Mouse (Mus musculus) activated CD4-positive, CD25-positive, alpha-beta regulatory T cell, adult 4 months (primary cell): ENCODE data around the gene Defa30. TPM values are rescaled to one million over a fixed set of nuclear protein-coding genes. Genes with fewer than 3 reads are reported as not detected.
"Not testable (repeated sequence)": the region's sequence is repeated elsewhere in the genome, so short reads cannot be mapped to it uniquely, and the experiment has no call there.

Experiments
- ATAC-seq: one replicate; pipeline ENCODE4 v1.8.0; 2017
- polyA plus RNA-seq, 2 experiments: library from polyadenylated mRNA; unstranded; fragments of 100-300 nt; shearing (Covaris generic); gene quantifications; one replicate each; pipeline ENCODE4 v1.2.1; 2017

Gene Defa30
- not detected for polyA plus RNA-seq

DNA sequence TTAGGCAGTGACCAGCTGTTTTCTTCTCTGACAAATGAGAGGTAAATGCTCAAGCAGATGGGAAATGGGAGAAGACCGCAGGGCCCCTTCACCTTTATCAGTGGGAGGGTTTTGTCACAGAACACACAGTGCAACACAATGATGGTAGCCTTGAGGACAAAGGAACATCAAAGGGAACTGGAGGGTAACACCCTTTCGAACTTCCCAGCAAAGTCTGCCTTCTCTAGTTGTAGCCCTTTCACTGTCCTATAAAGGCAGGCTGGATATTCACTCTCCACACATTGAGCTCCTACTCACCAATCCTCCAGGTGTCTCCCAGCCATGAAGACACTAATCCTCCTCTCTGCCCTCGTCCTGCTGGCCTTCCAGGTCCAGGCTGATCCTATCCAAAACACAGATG, at the start of gene Defa30:
Gene Defa30 (plus strand): TSS at position 301 of the 400 bp plus-strand sequence.
- not testable (repeated sequence) for ATAC-seq

DNA sequence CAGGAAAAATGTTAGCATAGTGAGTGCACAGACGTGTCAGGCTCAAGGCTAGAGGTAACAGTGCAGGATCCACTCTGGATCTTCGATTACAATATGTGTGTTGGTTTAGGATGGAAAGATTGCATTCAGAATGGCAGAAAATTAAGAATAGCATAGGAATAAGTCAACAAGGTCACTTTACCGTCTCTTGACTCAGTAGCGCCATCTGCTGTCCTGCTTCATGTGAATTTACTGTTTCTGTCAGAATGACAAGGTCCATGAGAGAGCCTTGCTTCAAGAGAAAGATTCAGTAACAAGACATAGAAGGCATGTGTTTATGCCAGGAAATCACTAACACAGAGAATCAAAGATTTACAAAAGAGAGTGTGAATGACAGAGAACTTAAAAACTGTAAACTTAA, 41.3 kb upstream of the Defa30 start:
- ATAC-seq: no peak

DNA sequence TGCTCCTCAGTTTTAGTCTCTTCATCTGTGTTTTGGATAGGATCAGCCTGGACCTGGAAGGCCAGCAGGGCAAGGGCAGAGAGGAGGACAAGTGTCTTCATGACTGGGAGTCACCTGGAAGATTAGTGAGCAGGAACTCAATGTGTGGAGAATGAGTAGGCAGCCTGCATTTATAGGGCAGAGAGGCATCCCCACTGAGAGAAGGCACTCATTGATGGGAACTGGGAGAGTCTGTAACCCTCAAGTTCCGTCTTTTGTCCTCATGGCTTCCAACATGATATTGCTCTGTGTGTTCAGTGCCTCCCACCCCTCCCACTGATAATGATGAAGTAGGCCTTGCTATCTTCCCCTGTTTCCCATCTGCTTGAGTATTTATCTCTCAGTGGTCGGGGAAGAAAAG, 38.5 kb upstream of the Defa30 start, which contains the start of gene Gm14851:
Gene Gm14851 (minus strand): TSS at position 101 of the 400 bp plus-strand sequence.
- not testable (repeated sequence) for ATAC-seq

DNA sequence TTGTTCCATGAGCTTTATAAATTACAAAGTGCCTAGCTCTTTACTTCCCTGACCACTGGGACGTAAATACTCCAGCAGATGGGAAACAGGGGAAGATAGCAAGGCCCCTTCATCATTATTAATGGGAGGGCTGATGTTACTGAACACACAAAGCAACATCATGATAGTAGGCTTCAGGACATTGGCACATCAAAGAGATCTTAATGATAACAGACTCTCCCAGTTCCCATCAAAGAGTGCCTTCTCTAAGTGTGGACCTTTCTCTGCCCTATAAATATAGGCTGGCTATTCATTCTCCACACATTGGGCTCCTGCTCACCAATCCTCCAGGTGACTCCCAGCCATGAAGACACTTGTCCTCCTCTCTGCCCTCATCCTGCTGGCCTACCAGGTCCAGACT, 27.5 kb downstream of the Defa30 start, which contains the start of gene Defa22:
Gene Defa22 (plus strand): TSS at position 301 of the 400 bp plus-strand sequence.
- ATAC-seq: not testable (repeated sequence)

Other genes with a start within 250 kb of the Defa30 start
- not detected for gene Defb33, start 242.0 kb upstream of the Defa30 start, polyA plus RNA-seq
- not detected for gene Gm15056, start 232.0 kb upstream of the Defa30 start, polyA plus RNA-seq
- not detected for gene Gm6040, start 212.6 kb upstream of the Defa30 start, polyA plus RNA-seq
- gene AY761185, start 189.9 kb upstream of the Defa30 start, polyA plus RNA-seq: not detected
- not detected for gene Defa21, start 109.1 kb upstream of the Defa30 start, polyA plus RNA-seq
- not detected for gene Defa23, start 79.6 kb upstream of the Defa30 start, polyA plus RNA-seq
- gene Defa35, start 69.6 kb upstream of the Defa30 start, polyA plus RNA-seq: not detected
- not detected for gene Defa25, start 50.2 kb upstream of the Defa30 start, polyA plus RNA-seq
- not detected for gene Gm14851, start 38.6 kb upstream of the Defa30 start, polyA plus RNA-seq
- not detected for gene Defa22, start 27.6 kb downstream of the Defa30 start, polyA plus RNA-seq
- gene Defa31, start 57.0 kb downstream of the Defa30 start, polyA plus RNA-seq: not detected
- not detected for gene Gm15293, start 66.9 kb downstream of the Defa30 start, polyA plus RNA-seq
- not detected for gene Gm15292, start 115.1 kb downstream of the Defa30 start, polyA plus RNA-seq
- gene Defa27, start 180.9 kb downstream of the Defa30 start, polyA plus RNA-seq: not detected
- not detected for gene Defa29, start 192.4 kb downstream of the Defa30 start, polyA plus RNA-seq
- not detected for gene Defa2, start 243.9 kb downstream of the Defa30 start, polyA plus RNA-seq